ENCODE assay signal across 17 mouse cellular contexts in genomic region chr15:102943468-102943813, GRCm38 (mm10). TPM values are rescaled to one million over a fixed set of nuclear protein-coding genes. Genes with fewer than 3 reads are reported as not detected.
DNase-seq lines count a peak whose midpoint lies in the region; ATAC-seq and TF ChIP-seq lines count a peak whose summit lies in the region.
"Had no signal": no experiment of that assay in that cellular context is flagged by ENCODE, and none has a peak within 500 bp of the region (broad histone marks: within the 10 kb centered on the region; RNA-seq: fewer than 3 reads in every experiment).

No protein-coding gene starts in this region.

- TF ChIP-seq EP300 in heart, postnatal 0 days (IDR thresholded peaks at IDR 0.05; ENCODE audit: low read depth), result no peak

- ATAC-seq in forebrain, embryonic 16.5 days, result no peak
- ATAC-seq in heart, postnatal 0 days (ENCODE audit: insufficient read depth, low read depth), result no peak
- ATAC-seq in midbrain, embryonic 12.5 days (ENCODE audit: low FRiP score, low read depth), result no peak
- ATAC-seq in midbrain, embryonic 13.5 days, result no peak
- no peak for ATAC-seq in neural tube, embryonic 14.5 days (ENCODE audit: low read depth)

- no peaks in the 10 kb centered on the region for H3K9me3 ChIP-seq in forebrain, embryonic 10.5 days
- no peaks in the 10 kb centered on the region for H3K9me3 ChIP-seq in forebrain, embryonic 16.5 days (ENCODE audit: control insufficient read depth, low read length)
- H3K9me3 ChIP-seq in heart, postnatal 0 days (replicated peaks; ENCODE audit: control insufficient read depth, low read length), result no peaks in the 10 kb centered on the region
- no peaks in the 10 kb centered on the region for H3K9me3 ChIP-seq in midbrain, embryonic 12.5 days
- H3K9me3 ChIP-seq in midbrain, embryonic 13.5 days, result no peaks in the 10 kb centered on the region
- H3K9me3 ChIP-seq in neural tube, embryonic 14.5 days (ENCODE audit: control insufficient read depth, low read length), result no peaks in the 10 kb centered on the region
- H3K9me3 ChIP-seq: embryonic facial prominence, embryonic 13.5 days; hindbrain, embryonic 10.5 days; megakaryocyte, embryonic 14.5 days had no signal

- TF ChIP-seq CTCF in heart, postnatal 0 days (IDR thresholded peaks at IDR 0.05; ENCODE audit: low read depth), result no peak

- no peaks in the 10 kb centered on the region for H3K36me3 ChIP-seq in forebrain, embryonic 10.5 days (replicated peaks)
- no peaks in the 10 kb centered on the region for H3K36me3 ChIP-seq in forebrain, embryonic 16.5 days (ENCODE audit: control insufficient read depth, insufficient read depth)
- no peaks in the 10 kb centered on the region for H3K36me3 ChIP-seq in heart, postnatal 0 days (replicated peaks; ENCODE audit: control insufficient read depth, insufficient read depth, low read length)
- no peaks in the 10 kb centered on the region for H3K36me3 ChIP-seq in midbrain, embryonic 12.5 days
- H3K36me3 ChIP-seq in midbrain, embryonic 13.5 days, result no peaks in the 10 kb centered on the region
- no peaks in the 10 kb centered on the region for H3K36me3 ChIP-seq in neural tube, embryonic 14.5 days (ENCODE audit: control insufficient read depth, insufficient read depth, low read length)
- H3K36me3 ChIP-seq: embryonic facial prominence, embryonic 13.5 days; hindbrain, embryonic 10.5 days had no signal

- H3K9ac ChIP-seq in forebrain, embryonic 16.5 days (replicated peaks; ENCODE audit: low read depth, low read length), result no peak overlapping the region
- H3K9ac ChIP-seq in heart, postnatal 0 days (replicated peaks; ENCODE audit: low read depth, low read length), result no peak overlapping the region
- no peak overlapping the region for H3K9ac ChIP-seq in midbrain, embryonic 12.5 days (replicated peaks)
- H3K9ac ChIP-seq in midbrain, embryonic 13.5 days (replicated peaks), result no peak overlapping the region
- H3K9ac ChIP-seq in neural tube, embryonic 14.5 days (replicated peaks; ENCODE audit: low read depth, low read length), result peak overlapping the region; percentile 54
- H3K9ac ChIP-seq: embryonic facial prominence, embryonic 13.5 days; lung, embryonic 14.5 days had no signal

- H3K27me3 ChIP-seq in forebrain, embryonic 10.5 days (ENCODE audit: poor library complexity, severe bottlenecking), result peaks cover 100% of the 10 kb centered on the region
- H3K27me3 ChIP-seq in forebrain, embryonic 16.5 days (replicated peaks; ENCODE audit: control insufficient read depth, insufficient read depth, low read length), result peaks cover 87% of the 10 kb centered on the region
- H3K27me3 ChIP-seq in heart, postnatal 0 days (ENCODE audit: control insufficient read depth, insufficient read depth, low read length), result peaks cover 100% of the 10 kb centered on the region
- H3K27me3 ChIP-seq in midbrain, embryonic 12.5 days, result peaks cover 97% of the 10 kb centered on the region
- peaks cover 100% of the 10 kb centered on the region for H3K27me3 ChIP-seq in midbrain, embryonic 13.5 days
- peaks cover 58% of the 10 kb centered on the region for H3K27me3 ChIP-seq in neural tube, embryonic 14.5 days (ENCODE audit: control insufficient read depth, insufficient read depth, low read length)

- H3K27ac ChIP-seq in forebrain, embryonic 10.5 days, result no peak overlapping the region
- H3K27ac ChIP-seq in forebrain, embryonic 16.5 days (ENCODE audit: low read length), result no peak overlapping the region
- no peak overlapping the region for H3K27ac ChIP-seq in heart, postnatal 0 days (ENCODE audit: low read depth)
- H3K27ac ChIP-seq in midbrain, embryonic 12.5 days (replicated peaks), result no peak overlapping the region
- no peak overlapping the region for H3K27ac ChIP-seq in midbrain, embryonic 13.5 days
- peak overlapping the region; percentile 78 for H3K27ac ChIP-seq in neural tube, embryonic 14.5 days (ENCODE audit: low read depth, low read length)
- H3K27ac ChIP-seq: embryonic facial prominence, embryonic 13.5 days; hindbrain, embryonic 10.5 days had no signal

- no peak for DNase-seq in forebrain, embryonic 10.5 days (ENCODE audit: extremely low spot score, low spot score)
- DNase-seq in heart, postnatal 0 days (ENCODE audit: low spot score), result no peak
- DNase-seq in heart, adult 9 months (ENCODE audit: low spot score in 2 of 2), result no peak
- DNase-seq in yolk sac, embryonic 10.5 days (ENCODE audit: low spot score), result no peak
- DNase-seq: adrenal gland, postnatal 10 days; cerebellum, postnatal 25 days; liver; lung, embryonic 14.5 days; thymus, adult 2 months had no signal

- peaks cover 18% of the 10 kb centered on the region for H3K4me1 ChIP-seq in forebrain, embryonic 10.5 days
- H3K4me1 ChIP-seq in forebrain, embryonic 16.5 days (replicated peaks; ENCODE audit: control insufficient read depth, insufficient read depth, low read length), result peaks cover 4% of the 10 kb centered on the region; the same call in 1 of the 2 replicates
- H3K4me1 ChIP-seq in heart, postnatal 0 days (ENCODE audit: control insufficient read depth, insufficient read depth), result no peaks in the 10 kb centered on the region
- peaks cover 8% of the 10 kb centered on the region for H3K4me1 ChIP-seq in midbrain, embryonic 12.5 days
- peaks cover 10% of the 10 kb centered on the region; the same call in 1 of the 2 replicates for H3K4me1 ChIP-seq in midbrain, embryonic 13.5 days (replicated peaks)
- H3K4me1 ChIP-seq in neural tube, embryonic 14.5 days (ENCODE audit: control insufficient read depth, insufficient read depth, low read length), result 0 out of 2 replicates have a peak, but pooled peaks cover 2% of the 10 kb centered on the region
- H3K4me1 ChIP-seq: embryonic facial prominence, embryonic 13.5 days had no signal

- H3K4me3 ChIP-seq in forebrain, embryonic 10.5 days, result peak overlapping the region; percentile 22; the same call in 1 of the 2 replicates
- H3K4me3 ChIP-seq in forebrain, embryonic 16.5 days (replicated peaks; ENCODE audit: low read length), result no peak overlapping the region
- peak overlapping the region; percentile 31; the same call in 1 of the 2 replicates for H3K4me3 ChIP-seq in heart, postnatal 0 days (ENCODE audit: low read depth, low read length)
- no peak overlapping the region; the same call in 1 of the 2 replicates for H3K4me3 ChIP-seq in midbrain, embryonic 12.5 days
- H3K4me3 ChIP-seq in midbrain, embryonic 13.5 days (replicated peaks), result no peak overlapping the region
- H3K4me3 ChIP-seq in neural tube, embryonic 14.5 days (ENCODE audit: low read depth, low read length), result peak overlapping the region; percentile 27
- H3K4me3 ChIP-seq: embryonic facial prominence, embryonic 13.5 days had no signal

- no peak overlapping the region for H3K4me2 ChIP-seq in forebrain, embryonic 16.5 days (ENCODE audit: low read length)
- no peak overlapping the region for H3K4me2 ChIP-seq in heart, postnatal 0 days (ENCODE audit: low read depth, low read length)
- H3K4me2 ChIP-seq in midbrain, embryonic 12.5 days (replicated peaks), result peak overlapping the region; percentile 25; the same call in 1 of the 2 replicates
- no peak overlapping the region for H3K4me2 ChIP-seq in midbrain, embryonic 13.5 days (replicated peaks)
- H3K4me2 ChIP-seq in neural tube, embryonic 14.5 days (ENCODE audit: low read depth, low read length), result peak overlapping the region; percentile 41
- H3K4me2 ChIP-seq: embryonic facial prominence, embryonic 13.5 days had no signal

- WGBS in forebrain, embryonic 10.5 days, result 4% methylated on average over 5 of the region's 5 CpGs
- WGBS in forebrain, embryonic 16.5 days, result 1% methylated on average over 5 of the region's 5 CpGs
- WGBS in heart, postnatal 0 days, result 5% methylated on average over 5 of the region's 5 CpGs
- 3% methylated on average over 5 of the region's 5 CpGs for WGBS in midbrain, embryonic 12.5 days
- WGBS in midbrain, embryonic 13.5 days, result 2% methylated on average over 5 of the region's 5 CpGs
- WGBS in neural tube, embryonic 14.5 days, result 4% methylated on average over 5 of the region's 5 CpGs

RNA-seq across cellular contexts. Expression of gene Hoxc12, which starts 6.9 kb away (rescaled TPM):
- polyA plus RNA-seq in forebrain, embryonic 10.5 days (2016; fragmentation: Nextera tagmentation; extraction: Ambion mirVana), result not detected in 2 replicates
- not detected in 2 replicates for polyA plus RNA-seq in forebrain, embryonic 16.5 days (2015; fragmentation: Nextera tagmentation; extraction: Ambion mirVana)
- total RNA-seq in heart, postnatal 0 days (2014; rRNA removed; ENCODE audit: low replicate concordance), result not detected in 2 replicates
- not detected in 2 replicates for polyA plus RNA-seq in heart, postnatal 0 days (2015; fragmentation: Nextera tagmentation; extraction: Ambion mirVana)
- not detected in 2 replicates for polyA plus RNA-seq in midbrain, embryonic 12.5 days (2016; fragmentation: Nextera tagmentation; extraction: Ambion mirVana)
- polyA plus RNA-seq in midbrain, embryonic 13.5 days (2015; fragmentation: Nextera tagmentation; extraction: Ambion mirVana), result not detected in 2 replicates
- not detected in 2 replicates for polyA plus RNA-seq in neural tube, embryonic 14.5 days (2014; fragmentation: Nextera tagmentation; extraction: Ambion mirVana)
- total RNA-seq: adrenal gland, postnatal 10 days; layer of hippocampus, postnatal 25 days had no signal
- polyA plus RNA-seq: embryonic facial prominence, embryonic 13.5 days; hindbrain, embryonic 10.5 days; lung, embryonic 14.5 days; thymus, adult 2 months had no signal

RNA-seq across cellular contexts. Expression of gene Hoxc11, which starts 10.8 kb away (rescaled TPM):
- polyA plus RNA-seq in forebrain, embryonic 10.5 days (2016; fragmentation: Nextera tagmentation; extraction: Ambion mirVana), result not detected in 2 replicates
- polyA plus RNA-seq in forebrain, embryonic 16.5 days (2015; fragmentation: Nextera tagmentation; extraction: Ambion mirVana), result not detected in 2 replicates
- total RNA-seq in heart, postnatal 0 days (2014; rRNA removed; ENCODE audit: low replicate concordance), result not detected in 2 replicates
- polyA plus RNA-seq in heart, postnatal 0 days (2015; fragmentation: Nextera tagmentation; extraction: Ambion mirVana), result not detected in 2 replicates
- polyA plus RNA-seq in midbrain, embryonic 12.5 days (2016; fragmentation: Nextera tagmentation; extraction: Ambion mirVana), result not detected in 2 replicates
- polyA plus RNA-seq in midbrain, embryonic 13.5 days (2015; fragmentation: Nextera tagmentation; extraction: Ambion mirVana), result not detected in 2 replicates
- polyA plus RNA-seq in neural tube, embryonic 14.5 days (2014; fragmentation: Nextera tagmentation; extraction: Ambion mirVana), result not detected in 2 replicates
- total RNA-seq: layer of hippocampus, postnatal 25 days had no signal
- polyA plus RNA-seq: embryonic facial prominence, embryonic 13.5 days; hindbrain, embryonic 10.5 days; lung, embryonic 14.5 days had no signal

RNA-seq across cellular contexts. Expression of gene Hoxc13, which starts 22.5 kb away (rescaled TPM):
- not detected in 2 replicates for polyA plus RNA-seq in forebrain, embryonic 10.5 days (2016; fragmentation: Nextera tagmentation; extraction: Ambion mirVana)
- not detected in 2 replicates for polyA plus RNA-seq in forebrain, embryonic 16.5 days (2015; fragmentation: Nextera tagmentation; extraction: Ambion mirVana)
- total RNA-seq in heart, postnatal 0 days (2014; rRNA removed; ENCODE audit: low replicate concordance), result not detected in 2 replicates
- polyA plus RNA-seq in heart, postnatal 0 days (2015; fragmentation: Nextera tagmentation; extraction: Ambion mirVana), result not detected in 2 replicates
- 0.23 and 0.24 TPM in 2 replicates for polyA plus RNA-seq in midbrain, embryonic 12.5 days (2016; fragmentation: Nextera tagmentation; extraction: Ambion mirVana)
- not detected in 2 replicates for polyA plus RNA-seq in midbrain, embryonic 13.5 days (2015; fragmentation: Nextera tagmentation; extraction: Ambion mirVana)
- not detected in 2 replicates for polyA plus RNA-seq in neural tube, embryonic 14.5 days (2014; fragmentation: Nextera tagmentation; extraction: Ambion mirVana)
- total RNA-seq: adrenal gland, postnatal 10 days; layer of hippocampus, postnatal 25 days had no signal
- polyA plus RNA-seq: lung, embryonic 14.5 days; thymus, adult 2 months had no signal

RNA-seq across cellular contexts. Expression of gene Hoxc10, which starts 23.2 kb away (rescaled TPM):
- polyA plus RNA-seq in forebrain, embryonic 10.5 days (2016; fragmentation: Nextera tagmentation; extraction: Ambion mirVana), result not detected in 2 replicates
- not detected in 2 replicates for polyA plus RNA-seq in forebrain, embryonic 16.5 days (2015; fragmentation: Nextera tagmentation; extraction: Ambion mirVana)
- total RNA-seq in heart, postnatal 0 days (2014; rRNA removed; ENCODE audit: low replicate concordance), result not detected in 2 replicates
- not detected in 2 replicates for polyA plus RNA-seq in heart, postnatal 0 days (2015; fragmentation: Nextera tagmentation; extraction: Ambion mirVana)
- polyA plus RNA-seq in midbrain, embryonic 12.5 days (2016; fragmentation: Nextera tagmentation; extraction: Ambion mirVana), result not detected in 2 replicates
- not detected in 2 replicates for polyA plus RNA-seq in midbrain, embryonic 13.5 days (2015; fragmentation: Nextera tagmentation; extraction: Ambion mirVana)
- 46.1 and 94.7 TPM in 2 replicates for polyA plus RNA-seq in neural tube, embryonic 14.5 days (2014; fragmentation: Nextera tagmentation; extraction: Ambion mirVana)
- total RNA-seq: layer of hippocampus, postnatal 25 days had no signal
- polyA plus RNA-seq: hindbrain, embryonic 10.5 days; lung, embryonic 14.5 days had no signal

RNA-seq across cellular contexts. Expression of gene Hoxc5, which starts 23.8 kb away (rescaled TPM):
- not detected in 2 replicates for polyA plus RNA-seq in forebrain, embryonic 10.5 days (2016; fragmentation: Nextera tagmentation; extraction: Ambion mirVana)
- not detected in 2 replicates for polyA plus RNA-seq in forebrain, embryonic 16.5 days (2015; fragmentation: Nextera tagmentation; extraction: Ambion mirVana)
- total RNA-seq in heart, postnatal 0 days (2014; rRNA removed; ENCODE audit: low replicate concordance), result 0.15 TPM in 1 of 2 replicates, not detected in the other
- polyA plus RNA-seq in heart, postnatal 0 days (2015; fragmentation: Nextera tagmentation; extraction: Ambion mirVana), result not detected in 2 replicates
- polyA plus RNA-seq in midbrain, embryonic 12.5 days (2016; fragmentation: Nextera tagmentation; extraction: Ambion mirVana), result 0.26 TPM in 1 of 2 replicates, not detected in the other
- polyA plus RNA-seq in midbrain, embryonic 13.5 days (2015; fragmentation: Nextera tagmentation; extraction: Ambion mirVana), result 0.09 TPM in 1 of 2 replicates, not detected in the other
- 3.6 and 10.2 TPM in 2 replicates for polyA plus RNA-seq in neural tube, embryonic 14.5 days (2014; fragmentation: Nextera tagmentation; extraction: Ambion mirVana)
- total RNA-seq: layer of hippocampus, postnatal 25 days had no signal

Comparison
In these comparisons a context has a peak if more than half of its experiments do, and no peak if none do; other contexts are left out.
1. H3K4me3 ChIP-seq: peak in forebrain, embryonic 10.5 days (single experiment), heart, postnatal 0 days (single experiment) and neural tube, embryonic 14.5 days (single experiment); none in forebrain, embryonic 16.5 days (single experiment), midbrain, embryonic 12.5 days (single experiment) and midbrain, embryonic 13.5 days (single experiment).
2. H3K4me2 ChIP-seq: peak in midbrain, embryonic 12.5 days (single experiment) and neural tube, embryonic 14.5 days (single experiment); none in forebrain, embryonic 16.5 days (single experiment), heart, postnatal 0 days (single experiment) and midbrain, embryonic 13.5 days (single experiment).